Mouse (Mus musculus) kidney, embryonic 15.5 days (tissue): ENCODE measurements at regions not wholly inside any gene's neighbourhood (a gene's known extent, or its start where the extent isn't known, plus 50 kb on each side); places are given as distances from the start of the nearest gene placed in this dataset.
A peak's percentile ranks its signal among the peaks of the same experiment; 100 is the strongest.

ENCODE experiments used
- ATAC-seq: fragments of 200-750 bp; cut with Nextera tagmentation; replicated peaks from 2 replicates; pipeline ENCODE4 v1.8.0; 2017; ENCODE audit warnings: moderate TSS enrichment; ENCODE audit not compliant: low FRiP score
- H3K27ac ChIP-seq: fragments of 300-500 bp; sonication (generic); 2 replicates; pipeline ENCODE4 v1.5.1; 2015; ENCODE audit warnings: mild to moderate bottlenecking, inconsistent platforms
- H3K27me3 ChIP-seq: fragments of 300-500 bp; sonication (generic); 2 replicates; pipeline ENCODE4 v1.6.1; 2015; ENCODE audit warnings: inconsistent platforms
- H3K36me3 ChIP-seq: fragments of 300-500 bp; sonication (generic); 2 replicates; pipeline ENCODE4 v1.6.1; 2015; ENCODE audit warnings: inconsistent platforms
- H3K4me1 ChIP-seq: fragments of 300-500 bp; sonication (generic); 2 replicates; pipeline ENCODE4 v1.6.1; 2015; ENCODE audit warnings: inconsistent platforms
- H3K4me2 ChIP-seq: fragments of 300-500 bp; sonication (generic); 2 replicates; pipeline ENCODE4 v1.6.1; 2015; ENCODE audit warnings: moderate library complexity, mild to moderate bottlenecking, inconsistent platforms
- H3K4me3 ChIP-seq: fragments of 300-500 bp; sonication (generic); replicated peaks from 2 replicates; pipeline ENCODE4 v1.5.1; 2015; ENCODE audit warnings: mild to moderate bottlenecking, inconsistent platforms
- H3K9ac ChIP-seq: fragments of 300-500 bp; sonication (generic); 2 replicates; pipeline ENCODE4 v1.6.1; 2015; ENCODE audit warnings: mild to moderate bottlenecking, inconsistent platforms
- H3K9me3 ChIP-seq: fragments of 300-500 bp; sonication (generic); replicated peaks from 2 replicates; pipeline ENCODE4 v1.6.1; 2016; ENCODE audit warnings: inconsistent platforms
- WGBS: fragments of 180-500 bp; shearing (Covaris S2); methylation state at CpG from one replicate; pipeline ENCODE4 v1.1.7; 2015; ENCODE audit warnings: mixed read lengths; 5-methylcytosine and 5-hydroxymethylcytosine counted together

- no peaks in the 10 kb centered on the region for H3K9me3 ChIP-seq
- 0 out of 2 replicates have a peak, but pooled peaks cover 5% of the 10 kb centered on the region for H3K4me1 ChIP-seq
- no peaks in the 10 kb centered on the region for H3K36me3 ChIP-seq
- 34% methylated on average over 5 of the region's 5 CpGs for WGBS
- no peak overlapping the region for H3K9ac ChIP-seq
- H3K4me2 ChIP-seq, result no peak overlapping the region
- H3K27ac ChIP-seq, result no peak overlapping the region
- no peak overlapping the region for H3K4me3 ChIP-seq
- ATAC-seq, result peak; percentile 79
- H3K27me3 ChIP-seq, result no peaks in the 10 kb centered on the region
Measured at GRCm38 (mm10) chr15:40565716-40566115, 431.6 kb downstream of the 9330182O14Rik start.

GRCm38 (mm10) chr15:40566481-40566880 lies 432.3 kb downstream of the 9330182O14Rik start:
- Histone ChIP-seq H3K27me3 (no peaks in the 10 kb centered on the region), H3K36me3 (no peaks in the 10 kb centered on the region), H3K4me3 (no peak overlapping the region), H3K4me2 (no peak overlapping the region), H3K4me1 (0 out of 2 replicates have a peak, but pooled peaks cover 5% of the 10 kb centered on the region), H3K27ac (no peak overlapping the region), H3K9ac (no peak overlapping the region), H3K9me3 (no peaks in the 10 kb centered on the region)
- ATAC-seq, result peak; percentile 83
- 4% methylated on average over 4 of the region's 4 CpGs for WGBS

GRCm38 (mm10) chr15:40568701-40569100 lies 434.5 kb downstream of the 9330182O14Rik start:
- Histone ChIP-seq H3K4me2 (no peak overlapping the region), H3K9me3 (no peaks in the 10 kb centered on the region), H3K4me3 (no peak overlapping the region), H3K27me3 (no peaks in the 10 kb centered on the region), H3K4me1 (0 out of 2 replicates have a peak, but pooled peaks cover 5% of the 10 kb centered on the region), H3K36me3 (no peaks in the 10 kb centered on the region), H3K27ac (no peak overlapping the region), H3K9ac (no peak overlapping the region)
- ATAC-seq, result no peak
- 84% methylated on average over 1 of the region's 1 CpGs for WGBS
